Mouse (Mus musculus): Measurements from ENCODE around the gene Fbxw17.
"Not testable (repeated sequence)": the region's sequence is repeated elsewhere in the genome, so short reads cannot be mapped to it uniquely, and the experiment has no call there.

DNA sequence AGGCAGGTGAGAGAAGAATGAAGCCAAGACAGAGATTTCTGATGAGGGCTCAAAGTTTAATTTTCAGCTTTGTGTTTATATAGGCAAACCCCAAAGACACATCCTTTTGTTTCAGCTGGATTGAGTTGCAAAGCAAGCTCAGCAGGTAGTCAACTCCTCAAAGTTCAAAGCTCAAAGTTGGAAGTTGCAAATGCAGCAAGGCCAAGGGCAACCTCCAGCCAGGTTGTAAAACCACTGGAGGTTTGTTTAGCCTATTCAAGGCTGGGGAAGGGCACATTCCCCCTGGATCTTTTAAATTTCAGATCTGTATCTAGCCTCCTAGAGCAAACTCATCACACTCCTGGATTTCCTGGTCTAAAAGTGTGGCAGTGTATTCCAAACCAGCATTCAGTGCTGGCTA lies 28.5 kb upstream of the Fbxw17 start:
- TF ChIP-seq CTCF (IDR thresholded peaks at IDR 0.05; ENCODE audit: low read depth, low read length); POLR2A (IDR thresholded peaks at IDR 0.05; ENCODE audit: insufficient read depth, low read length); EP300 (IDR thresholded peaks at IDR 0.05; ENCODE audit: insufficient read depth, low read depth, low read length): not testable (repeated sequence)
